Mouse (Mus musculus) gastrocnemius, postnatal 25 days (tissue): ENCODE measurements around the gene Hrh2. TPM values are rescaled to one million over a fixed set of nuclear protein-coding genes. Genes with fewer than 3 reads are reported as not detected.

Experiments used
- DNase-seq: peaks from one replicate; pipeline ENCODE4 v3.0.0; 2022
- long read RNA-seq, 2 experiments: library from polyadenylated mRNA; stranded (forward); transcript quantifications; one replicate each; pipeline ENCODE4 v2.0.0; 2021
- total RNA-seq, 2 experiments: library from RNA; stranded (reverse); gene quantifications; 1 replicate in 1 of 2; 2 replicates in 1 of 2; pipeline ENCODE4 v1.2.3; 2021

The Hrh2 gene
- total RNA-seq: not detected
- long read RNA-seq, experiment 1: 0 reads
- long read RNA-seq, experiment 2: 0 reads

DNA sequence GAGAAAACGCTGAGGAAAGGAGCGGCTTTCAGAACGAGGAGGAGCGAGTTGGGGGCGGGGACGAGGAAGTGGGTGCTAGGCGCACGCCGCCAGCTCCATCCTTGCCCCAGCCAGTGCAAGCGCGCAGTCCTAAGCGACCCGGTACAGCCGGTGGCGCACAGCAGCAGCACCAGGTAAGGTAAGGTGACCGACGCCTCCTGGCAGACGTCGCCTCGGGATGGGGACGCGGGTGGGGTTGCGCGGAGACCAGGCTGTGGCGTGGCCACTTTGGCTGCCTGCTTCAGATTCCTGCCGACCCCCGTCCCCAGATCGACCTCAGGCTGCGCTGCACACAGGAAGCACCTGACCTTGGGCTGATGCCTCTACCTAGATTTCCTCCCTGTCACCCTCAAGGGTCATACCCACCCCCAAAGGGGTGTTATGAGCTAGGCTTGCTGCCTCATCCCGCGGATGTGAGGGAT, at the start of gene Hrh2:
Gene Hrh2 (plus strand): TSS at position 109 of the 461 bp plus-strand sequence.
- no peak for DNase-seq

DNA sequence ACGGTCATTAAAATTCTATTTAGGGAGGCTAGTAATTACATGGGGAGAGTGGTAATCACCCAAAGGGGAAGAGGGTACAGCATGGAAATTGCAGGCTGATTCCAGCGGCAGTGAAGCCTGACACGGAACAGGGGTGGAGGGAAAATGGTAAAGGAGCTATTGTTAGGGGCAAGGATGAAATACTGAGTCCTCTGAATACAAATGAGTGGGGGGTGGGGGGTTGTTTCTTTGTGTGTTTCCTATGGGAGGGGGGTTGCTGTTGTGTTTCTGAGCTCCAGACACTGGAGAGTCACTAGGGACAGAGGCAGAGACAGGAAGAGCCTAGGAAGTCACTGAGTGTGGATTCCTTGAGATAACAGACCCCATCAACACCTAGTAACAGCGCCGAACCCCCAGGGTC, 48.1 kb upstream of the Hrh2 start:
- no peak for DNase-seq

DNA sequence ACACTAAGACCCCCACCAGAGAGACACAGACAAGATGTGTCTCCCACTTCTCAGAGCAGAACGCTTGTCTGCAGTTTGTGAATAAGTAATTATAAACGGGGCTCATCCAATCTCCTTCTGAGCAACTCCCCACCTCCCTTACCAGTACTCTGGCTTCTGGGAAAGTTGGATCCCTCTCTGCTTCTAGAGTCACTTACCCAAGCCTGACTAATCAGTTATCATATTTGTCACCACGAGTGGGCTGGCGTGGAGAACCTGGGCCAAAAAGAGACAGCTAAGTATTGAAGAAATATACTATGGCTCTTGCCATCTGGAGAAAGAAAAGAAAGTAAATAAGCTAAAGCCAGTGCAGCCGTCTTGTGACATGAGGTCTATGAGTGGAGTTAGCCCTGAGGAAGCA, 47.3 kb upstream of the Hrh2 start:
- DNase-seq: no peak

DNA sequence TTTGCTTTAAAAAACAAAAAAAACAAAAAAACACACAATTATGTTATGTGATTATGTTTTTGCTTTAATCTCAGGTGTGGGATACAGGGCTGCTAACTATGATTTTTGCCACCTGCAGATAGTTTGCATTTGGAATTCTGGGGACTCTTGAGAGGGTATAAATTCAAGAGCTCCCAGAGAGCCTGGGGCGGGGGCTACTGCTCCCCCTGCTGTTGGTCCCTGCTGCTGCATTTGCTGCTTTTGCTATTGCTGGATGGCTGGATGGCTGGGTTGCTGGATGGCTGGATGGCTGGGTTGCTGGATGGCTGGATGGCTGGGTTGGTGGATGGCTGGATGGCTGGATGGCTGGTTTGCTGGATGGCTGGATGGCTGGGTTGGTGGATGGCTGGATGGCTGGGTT, 44.6 kb upstream of the Hrh2 start:
- no peak for DNase-seq

DNA sequence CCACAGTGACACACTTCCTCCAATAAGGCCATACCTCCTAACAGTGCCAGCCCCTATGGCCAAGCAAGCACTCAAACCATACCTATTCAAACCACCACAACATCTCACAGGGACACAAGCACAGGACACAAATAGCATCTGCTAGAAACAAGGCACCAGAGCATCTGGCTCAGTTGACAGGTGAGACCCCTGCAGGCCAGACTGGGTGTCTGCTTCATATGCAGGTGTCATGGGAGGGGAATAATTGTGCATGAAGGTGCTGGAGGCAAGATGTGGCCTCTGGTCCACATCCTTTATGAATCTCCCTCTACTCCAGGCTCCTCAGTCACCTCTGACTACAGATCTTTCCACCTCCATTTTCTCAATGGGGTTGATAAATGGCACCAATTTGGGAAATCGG, 39.5 kb upstream of the Hrh2 start:
- DNase-seq: no peak

DNA sequence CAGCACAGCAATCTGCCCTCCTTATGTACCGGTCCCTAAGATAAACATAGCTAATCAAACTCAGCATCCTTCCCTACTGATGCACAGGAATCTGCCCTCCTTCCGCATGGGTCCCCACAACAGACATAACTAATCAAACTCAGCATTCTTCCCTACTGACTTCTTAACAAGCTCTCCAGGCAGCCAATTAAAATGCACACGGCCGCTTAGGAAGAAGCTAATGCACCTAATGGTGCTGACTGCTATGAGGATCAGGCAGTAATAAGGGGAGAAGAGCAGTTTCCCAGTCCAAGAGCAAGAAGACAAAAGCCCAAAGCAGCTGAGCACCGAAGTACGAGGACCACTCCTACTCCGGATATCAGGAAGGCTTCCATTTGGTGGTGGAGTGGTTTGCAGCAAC, 39.0 kb upstream of the Hrh2 start:
- no peak for DNase-seq

DNA sequence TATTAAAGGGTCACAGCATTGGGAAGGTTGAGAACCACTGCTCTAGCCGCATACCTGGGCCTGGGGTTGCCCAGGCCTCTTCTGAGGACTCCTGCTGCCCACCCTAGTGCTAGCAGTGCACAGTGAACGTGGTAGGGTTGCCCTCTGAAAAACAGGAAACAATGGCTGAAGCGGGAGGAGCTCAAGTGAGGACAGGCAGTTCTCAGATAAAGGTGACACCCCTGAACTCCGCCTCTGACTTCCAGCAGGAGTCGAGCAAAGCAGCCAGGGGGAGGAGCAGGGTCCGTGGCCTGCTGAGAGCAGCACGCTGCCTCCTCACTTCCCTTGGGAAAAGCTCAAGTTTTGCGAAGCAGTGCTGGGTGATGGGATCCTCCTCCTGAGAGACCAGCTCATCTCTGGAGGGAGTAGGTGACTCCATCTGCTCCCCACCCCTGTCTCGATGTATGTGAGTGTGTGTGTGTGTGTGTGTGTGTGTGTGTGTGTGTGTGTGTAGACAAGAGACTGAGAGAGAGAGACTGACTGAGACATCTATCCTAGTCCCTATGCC, 38.2 kb upstream of the Hrh2 start:
- DNase-seq: no peak

DNA sequence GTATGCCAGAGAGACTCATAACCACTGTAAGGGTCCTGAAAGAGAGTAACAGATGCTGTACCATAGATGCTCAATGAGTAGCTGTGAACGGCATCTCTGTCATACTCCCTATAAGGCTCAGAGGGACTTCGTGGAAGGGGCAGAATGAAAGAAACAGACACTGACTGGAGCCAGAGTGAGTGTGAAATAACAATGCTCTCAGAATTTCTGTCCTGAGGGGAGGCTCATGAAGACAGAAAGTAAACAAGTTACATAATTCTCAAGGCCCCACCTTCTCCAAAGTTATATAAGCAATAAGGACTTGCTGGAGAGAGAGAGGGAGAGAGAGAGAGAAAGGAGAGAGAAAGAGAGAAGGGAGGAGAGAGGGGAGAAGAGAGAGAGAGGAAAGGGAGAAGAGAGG, 36.1 kb upstream of the Hrh2 start:
- DNase-seq: no peak

DNA sequence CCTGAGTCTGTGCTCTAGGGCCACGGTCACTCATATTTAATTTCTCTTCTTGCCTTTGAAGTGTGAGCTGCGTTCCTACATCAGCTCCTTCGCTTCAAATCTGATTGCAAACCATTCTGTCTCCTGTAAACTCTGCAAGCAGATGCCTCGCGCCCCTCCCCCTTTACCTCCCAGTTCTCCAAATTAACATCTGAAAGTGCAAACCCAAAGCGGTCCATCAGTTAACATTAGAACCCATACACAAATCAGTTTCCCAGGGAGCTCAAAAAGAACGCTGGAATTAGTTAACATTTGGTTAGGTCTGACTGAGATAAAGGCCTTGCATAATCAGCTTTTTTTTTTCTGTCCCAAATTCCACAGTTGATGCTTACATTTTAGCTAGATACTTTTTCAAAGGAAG, 32.7 kb upstream of the Hrh2 start:
- DNase-seq: no peak

DNA sequence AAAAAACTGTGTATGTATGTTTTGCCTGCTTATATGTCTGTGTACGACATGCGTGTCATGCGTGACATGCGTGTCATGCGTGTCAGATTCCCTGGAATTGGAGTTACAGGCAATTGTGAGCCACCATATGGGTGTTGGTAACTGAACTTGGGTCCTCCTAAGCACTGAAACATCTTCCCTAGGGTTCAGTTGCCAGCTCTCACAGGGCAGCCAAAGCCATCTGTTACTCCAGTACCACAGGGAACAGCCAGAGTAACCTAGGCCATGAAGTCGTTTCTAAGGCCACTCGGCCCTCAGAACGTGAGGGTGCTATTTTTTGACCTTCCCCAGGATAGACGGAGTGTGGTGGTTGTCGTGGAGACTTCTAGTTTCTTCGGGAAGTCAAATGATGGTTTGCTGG, 32.2 kb upstream of the Hrh2 start:
- no peak for DNase-seq

DNA sequence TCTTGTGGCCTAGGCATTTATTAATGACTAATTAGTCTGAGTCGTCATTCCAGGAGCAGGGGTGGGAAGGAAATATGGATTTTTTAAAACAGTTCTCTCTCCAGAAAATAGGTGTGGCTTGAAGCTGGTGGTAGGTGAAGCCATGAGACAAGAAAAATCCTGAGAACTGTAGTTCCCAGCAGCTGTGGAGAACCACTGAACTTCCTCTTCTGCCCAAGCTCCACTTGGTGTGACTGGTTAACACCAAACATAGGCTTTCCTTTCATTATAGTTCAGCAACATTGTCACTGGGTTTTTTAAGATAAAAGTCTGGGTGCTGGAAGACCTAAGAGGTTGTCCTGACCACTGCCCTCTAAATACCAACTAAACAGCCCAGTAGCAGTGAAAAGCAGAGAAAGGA, 31.4 kb upstream of the Hrh2 start:
- DNase-seq: no peak

DNA sequence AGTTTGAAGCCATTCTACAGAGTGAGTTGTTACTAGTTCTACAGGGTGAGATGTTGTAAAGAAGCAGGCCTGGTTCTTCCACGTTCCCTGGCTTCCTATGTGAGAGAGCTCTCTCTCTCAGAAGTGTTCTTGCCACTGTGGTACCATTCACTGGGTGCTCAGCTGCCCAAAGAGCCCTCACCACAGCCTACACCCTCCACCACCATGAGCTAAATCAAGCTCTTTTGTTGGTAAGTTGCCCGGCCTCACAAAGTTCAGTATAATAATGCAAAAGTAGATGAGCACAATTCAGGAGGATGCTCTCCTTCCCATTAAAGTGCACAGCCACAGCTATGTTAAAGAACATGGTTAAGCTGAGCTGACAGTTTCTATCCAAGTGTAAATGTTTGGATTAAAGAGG, 30.4 kb upstream of the Hrh2 start:
- DNase-seq: no peak

DNA sequence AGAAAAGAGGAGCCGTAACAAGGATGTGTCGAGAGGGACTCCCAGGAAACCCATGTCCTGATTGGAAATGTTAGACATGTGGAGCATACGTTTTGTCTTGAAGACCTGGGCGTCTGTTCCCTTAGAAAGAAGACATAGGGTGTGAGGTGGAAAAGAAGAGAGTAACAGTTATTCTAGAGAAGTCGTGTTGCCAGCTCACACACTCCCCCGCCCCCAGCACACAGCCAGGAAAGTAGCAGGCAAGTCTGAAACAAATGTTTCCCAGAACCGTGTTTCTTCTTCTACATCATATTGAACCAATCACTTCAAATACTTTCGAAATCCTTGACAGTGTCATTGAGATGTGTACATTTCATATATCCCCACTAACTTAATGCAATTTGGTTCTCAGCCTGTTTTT, 28.6 kb upstream of the Hrh2 start:
- DNase-seq: no peak

DNA sequence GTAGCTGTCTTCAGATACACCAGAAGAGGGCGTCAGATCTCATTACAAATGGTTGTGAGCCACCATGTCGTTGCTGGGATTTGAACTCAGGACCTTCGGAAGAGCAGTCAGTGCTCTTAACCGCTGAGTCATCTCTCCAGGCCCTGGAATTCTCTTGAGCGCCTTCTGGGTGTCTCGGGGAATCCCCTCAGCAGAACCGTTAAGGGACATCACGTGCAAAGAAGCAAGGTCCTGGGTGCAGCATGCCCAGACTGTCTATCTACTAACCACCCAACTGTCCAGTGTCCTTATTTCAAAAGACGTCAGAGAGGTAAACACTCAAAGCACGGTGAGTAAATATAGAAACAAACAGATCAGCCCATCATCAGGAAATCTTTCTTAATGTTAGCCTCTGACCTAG, 27.5 kb upstream of the Hrh2 start:
- no peak for DNase-seq

DNA sequence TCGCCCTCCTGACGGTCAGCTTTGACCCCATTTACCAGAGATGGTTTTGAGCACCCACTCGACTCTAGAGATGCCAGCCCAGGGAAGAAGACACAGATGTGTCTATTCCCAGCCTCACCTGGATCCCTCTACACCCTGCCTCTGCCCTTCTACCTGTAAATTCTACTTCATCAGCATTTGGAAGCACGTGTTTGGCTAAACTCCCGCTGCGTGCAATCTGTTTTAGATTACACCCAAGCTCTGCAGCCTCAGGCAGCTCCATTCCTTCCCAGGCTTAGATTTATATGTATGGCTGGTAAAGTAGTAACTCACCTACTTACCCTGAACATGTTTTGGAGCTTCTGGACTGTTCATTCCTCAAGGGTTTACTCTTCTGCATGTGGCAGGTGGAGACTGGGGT, 26.9 kb upstream of the Hrh2 start:
- no peak for DNase-seq

DNA sequence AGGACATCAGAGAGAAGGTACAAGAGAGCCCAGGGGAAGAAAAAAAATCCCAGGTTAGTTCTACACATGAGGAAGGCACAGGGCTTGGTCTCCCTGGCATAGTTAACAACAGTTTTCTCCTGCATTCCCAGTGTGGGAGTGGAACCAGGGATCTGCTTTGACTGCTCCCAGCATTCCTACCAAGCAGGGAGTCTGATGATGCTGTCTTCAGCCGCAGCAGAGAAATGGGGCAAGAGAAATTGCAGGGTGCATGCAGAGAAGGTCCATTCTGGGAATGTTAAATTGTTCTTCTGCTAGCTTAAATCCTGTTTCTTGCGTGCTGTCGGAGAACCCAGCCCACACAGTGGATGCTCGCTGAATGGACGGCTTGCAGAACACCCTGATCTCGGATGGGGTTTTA, 26.2 kb upstream of the Hrh2 start:
- no peak for DNase-seq

DNA sequence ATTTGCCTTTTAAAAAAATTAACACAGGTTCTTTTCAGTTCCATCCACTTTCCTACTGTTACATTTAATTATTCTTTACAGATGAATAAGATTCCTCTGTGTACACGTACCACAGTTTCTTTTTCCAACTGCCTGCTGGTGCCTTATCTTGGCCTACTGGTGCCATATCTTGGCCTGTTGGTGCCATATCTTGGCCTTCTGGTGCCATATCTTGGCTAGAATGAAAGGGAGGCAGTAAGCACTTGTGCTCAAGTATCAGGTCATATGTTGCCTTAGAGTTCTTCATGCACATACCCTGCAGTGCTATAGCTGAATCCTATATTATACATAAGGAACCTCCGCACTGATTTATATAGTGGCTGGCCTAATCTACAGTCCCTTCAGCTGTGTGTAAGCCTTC, 24.9 kb upstream of the Hrh2 start:
- no peak for DNase-seq

DNA sequence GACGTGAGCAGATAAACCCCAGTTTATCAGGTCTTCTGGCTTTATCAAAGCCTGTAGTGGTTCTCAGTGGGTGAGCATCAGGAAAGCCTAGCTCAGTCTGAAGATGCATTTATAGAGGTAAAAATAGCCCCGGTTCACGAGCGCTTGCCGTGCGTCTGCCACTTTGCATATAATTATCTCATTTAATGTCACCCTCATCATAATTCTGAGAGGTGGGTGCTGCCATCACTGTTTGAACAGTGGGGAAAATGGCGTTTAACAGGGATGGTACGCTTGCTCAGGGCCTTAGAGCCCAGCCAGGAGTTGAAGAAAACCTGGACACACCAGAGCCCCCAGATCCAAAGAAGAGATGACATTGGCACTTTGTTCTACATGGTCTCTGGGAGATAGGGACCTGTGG, 23.3 kb upstream of the Hrh2 start:
- no peak for DNase-seq

DNA sequence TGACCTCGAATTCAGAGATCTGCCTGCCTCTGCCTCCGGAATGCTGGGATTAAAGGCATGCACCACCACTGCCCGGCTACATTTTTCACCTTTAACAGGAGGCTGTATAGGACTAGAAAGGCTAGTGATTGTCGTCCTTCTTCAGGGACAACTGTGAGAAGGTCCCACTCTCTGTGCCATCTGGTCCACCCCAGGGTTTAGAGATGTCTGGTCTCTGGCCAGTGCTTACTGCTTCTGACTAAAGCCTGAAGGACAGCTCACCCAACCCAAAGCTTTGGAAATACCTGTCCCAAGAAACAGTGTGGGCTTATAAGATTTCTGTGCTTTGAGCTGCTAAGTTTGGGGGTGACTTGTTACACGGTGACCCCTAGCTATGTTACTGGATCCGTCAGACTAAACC, 21.6 kb upstream of the Hrh2 start:
- DNase-seq: no peak

DNA sequence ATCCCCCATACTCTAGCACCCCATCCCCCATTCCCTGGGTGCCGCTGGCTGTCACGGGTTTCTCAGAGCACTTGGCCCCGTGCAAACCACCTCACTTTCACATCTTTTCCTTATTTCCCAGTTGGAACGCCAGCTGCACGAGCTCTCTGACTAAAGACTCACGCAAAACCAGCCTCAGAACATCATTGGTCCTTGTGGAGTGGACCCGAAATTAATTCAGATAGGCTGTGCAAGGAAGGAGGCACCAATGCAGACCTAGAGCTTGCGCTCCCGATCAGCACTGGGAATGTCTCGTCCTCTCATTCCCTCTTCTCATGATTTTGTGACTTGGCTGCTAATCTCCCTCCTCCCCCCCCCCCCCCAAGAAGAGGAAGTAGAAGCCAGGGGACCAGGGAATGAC, 20.6 kb upstream of the Hrh2 start:
- no peak for DNase-seq

DNA sequence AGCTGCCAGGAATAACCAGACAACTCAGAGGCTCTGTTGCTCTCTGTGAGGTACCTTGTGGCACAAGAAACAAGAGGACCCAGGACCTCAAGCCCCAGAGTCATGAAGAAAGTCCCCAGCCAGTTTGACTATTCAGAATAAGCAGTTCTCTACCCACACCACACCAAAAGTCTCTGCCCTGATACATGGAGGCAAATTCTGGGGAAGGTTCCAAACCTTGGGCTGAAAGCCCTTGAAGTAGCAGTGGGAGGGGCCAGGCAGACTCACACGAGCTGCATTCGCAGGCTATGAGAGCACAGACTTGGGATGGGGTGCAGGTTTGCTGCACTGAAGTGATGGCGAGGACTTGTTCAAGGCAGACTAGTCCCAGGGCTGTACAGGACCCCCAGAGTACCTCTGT, 20.2 kb upstream of the Hrh2 start:
- DNase-seq: no peak

DNA sequence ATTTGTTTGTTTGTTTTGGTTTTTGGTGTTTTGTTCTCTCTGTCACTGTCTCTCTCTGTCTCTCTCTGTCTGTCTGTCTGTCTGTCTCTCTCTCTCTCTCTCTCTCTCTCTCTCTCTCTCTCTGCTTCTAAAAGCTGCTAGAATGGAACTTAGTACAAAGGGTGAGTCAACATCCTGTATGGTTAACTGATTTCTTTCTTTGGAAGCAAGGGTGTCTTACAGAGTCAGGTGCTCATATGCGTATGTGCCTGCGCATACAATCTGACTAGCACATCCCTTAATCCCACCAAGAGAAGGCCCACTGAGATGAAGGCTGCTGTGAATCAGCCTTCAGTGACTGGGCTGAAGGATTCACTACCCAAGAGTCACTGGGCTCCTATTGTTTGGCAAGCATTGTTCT, 18.0 kb upstream of the Hrh2 start:
- no peak for DNase-seq

DNA sequence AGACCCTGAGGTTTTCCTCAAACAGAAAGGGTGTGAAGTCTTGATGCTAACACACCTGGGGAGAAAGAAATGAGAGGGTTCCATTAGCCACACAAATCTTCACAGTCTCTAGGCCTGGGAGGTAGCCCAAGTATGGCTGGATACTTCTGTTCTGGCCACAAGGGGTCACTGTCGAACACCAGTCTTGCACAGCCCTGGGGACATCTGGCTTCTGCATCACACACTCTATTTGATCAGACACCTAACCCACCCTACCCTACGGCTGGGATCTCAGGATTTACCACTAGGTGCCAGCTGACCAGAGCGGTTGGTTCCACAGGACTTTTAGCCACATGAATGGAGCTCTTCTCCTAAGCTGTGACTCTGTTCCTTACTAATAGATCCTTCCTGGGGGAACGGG, 17.2 kb upstream of the Hrh2 start:
- no peak for DNase-seq

DNA sequence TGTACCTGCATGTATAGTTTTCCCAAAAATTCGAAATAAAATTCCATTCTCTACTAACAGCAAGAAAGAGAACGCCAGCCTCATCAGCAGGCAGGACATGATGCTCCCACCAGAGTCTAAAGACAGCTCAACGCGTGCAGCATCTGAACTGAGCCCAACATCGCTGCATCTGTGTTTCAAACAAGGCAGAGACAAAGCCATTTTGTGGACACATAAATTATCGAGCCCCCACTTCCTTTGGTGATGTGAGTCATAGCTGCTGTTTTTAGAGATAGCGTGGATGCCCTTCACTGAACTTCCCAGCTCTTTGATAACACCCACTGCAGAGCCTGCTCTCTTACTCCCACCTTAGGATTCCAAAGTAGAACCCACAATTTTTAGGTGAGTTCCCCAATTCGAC, 16.5 kb upstream of the Hrh2 start:
- no peak for DNase-seq

DNA sequence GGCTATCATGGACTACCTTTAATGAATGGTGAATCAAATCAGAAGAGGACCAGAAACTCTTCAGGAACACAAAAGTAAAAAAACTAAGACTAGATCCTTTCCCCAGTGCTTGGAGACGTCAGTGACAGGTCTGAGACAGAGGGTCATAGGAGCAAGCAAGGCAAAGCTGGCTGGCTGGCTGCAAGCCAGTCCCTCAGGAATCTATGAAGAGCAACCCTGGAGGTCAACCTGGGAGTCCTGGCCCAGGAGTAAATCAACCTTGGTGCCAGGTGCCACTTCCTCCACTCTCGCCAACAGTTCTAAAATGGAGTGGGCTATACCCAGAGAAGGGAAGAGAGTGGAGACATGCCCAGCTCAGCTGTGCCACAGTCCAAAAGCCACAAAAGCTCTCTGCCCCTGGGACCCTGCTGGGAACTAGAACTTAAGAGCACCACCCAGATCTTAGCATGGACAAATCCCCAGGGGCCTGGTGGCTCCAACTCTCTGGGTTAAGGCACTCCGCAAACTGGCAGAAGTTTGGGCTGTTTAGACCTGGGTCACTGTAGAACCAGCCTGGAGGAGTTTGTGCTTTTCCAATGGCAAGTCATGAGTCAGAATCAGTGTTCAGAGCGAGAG, 15.4 kb upstream of the Hrh2 start:
- DNase-seq: no peak
